Mouse (Mus musculus) erythroblast, embryonic 14.5 days (primary cell): ENCODE results near the gene Rbm6.

Experiments used
- GATA1 ChIP-seq: IDR thresholded peaks from 2 replicates; pipeline ENCODE4 v1.6.1; 2012; ENCODE audit warnings: low read length, inconsistent platforms, mixed read lengths
- TAL1 ChIP-seq: IDR thresholded peaks from 3 replicates; pipeline ENCODE4 v1.6.1; 2012; ENCODE audit warnings: low read length, inconsistent platforms, mixed read lengths

- TF ChIP-seq TAL1 (no peak), GATA1 (no peak)
Observed at GRCm38 (mm10) chr9:107748063-107748462, 125.0 kb downstream of the Rbm6 start.
